Mouse (Mus musculus) liver, embryonic 11.5 days (tissue): Measurements from ENCODE around the gene Nudt11. TPM values are rescaled to one million over a fixed set of nuclear protein-coding genes. Genes with fewer than 3 reads are reported as not detected.
A peak's percentile ranks its signal among the peaks of the same experiment; 100 is the strongest.
"Not testable (repeated sequence)": the region's sequence is repeated elsewhere in the genome, so short reads cannot be mapped to it uniquely, and the experiment has no call there.

Experiments used
- ATAC-seq: fragments of 200-750 bp; cut with Nextera tagmentation; replicated peaks from 2 replicates; pipeline ENCODE4 v1.8.0; 2017; ENCODE audit warnings: moderate number of reproducible peaks, mild to moderate bottlenecking, moderate TSS enrichment, moderate library complexity; ENCODE audit not compliant: low FRiP score
- DNase-seq: peaks from one replicate; pipeline ENCODE4 v3.0.0-alpha.2; 2017; ENCODE audit warnings: low spot score
- H3K27ac ChIP-seq: fragments of 300-500 bp; sonication (generic); 2 replicates; pipeline ENCODE4 v1.5.1; 2014; ENCODE audit warnings: mild to moderate bottlenecking, low read depth, low read length, control low read depth
- H3K27me3 ChIP-seq: fragments of 300-500 bp; sonication (generic); replicated peaks from 2 replicates; pipeline ENCODE4 v1.6.1; 2014; ENCODE audit warnings: low read length, mixed read lengths; ENCODE audit not compliant: control insufficient read depth, insufficient read depth
- H3K36me3 ChIP-seq: fragments of 300-500 bp; sonication (generic); 2 replicates; pipeline ENCODE4 v1.6.1; 2014; ENCODE audit warnings: mild to moderate bottlenecking, low read length, moderate library complexity, mixed read lengths; ENCODE audit not compliant: control insufficient read depth, insufficient read depth
- H3K4me1 ChIP-seq: fragments of 300-500 bp; sonication (generic); replicated peaks from 2 replicates; pipeline ENCODE4 v1.6.1; 2014; ENCODE audit warnings: low read length, mixed read lengths; ENCODE audit not compliant: control insufficient read depth, insufficient read depth
- H3K4me2 ChIP-seq: fragments of 300-500 bp; sonication (generic); 2 replicates; pipeline ENCODE4 v1.6.1; 2014; ENCODE audit warnings: mild to moderate bottlenecking, control low read depth, moderate library complexity
- H3K4me3 ChIP-seq: fragments of 300-500 bp; sonication (generic); 2 replicates; pipeline ENCODE4 v1.5.1; 2014; ENCODE audit warnings: low read depth, low read length, control low read depth
- H3K9ac ChIP-seq: fragments of 300-500 bp; sonication (generic); 2 replicates; pipeline ENCODE4 v1.6.1; 2014; ENCODE audit warnings: low read depth, low read length, control low read depth
- H3K9me3 ChIP-seq: fragments of 300-500 bp; sonication (generic); 2 replicates; pipeline ENCODE4 v1.6.1; 2016; ENCODE audit warnings: low read length, inconsistent platforms, mixed read lengths; ENCODE audit not compliant: control insufficient read depth
- WGBS: fragments of 180-500 bp; shearing (Covaris S2); extraction: QIAGEN DNeasy Blood & Tissue Kit; methylation state at CpG from one replicate; pipeline ENCODE4 v1.1.7; 2014; 5-methylcytosine and 5-hydroxymethylcytosine counted together
- polyA plus RNA-seq: library from polyadenylated mRNA; unstranded; fragments of >200 nt; fragmentation: Nextera tagmentation; extraction: Ambion mirVana; gene quantifications from 2 replicates; pipeline ENCODE4 v1.2.1, GENCODE M21; 2014

The Nudt11 gene
- polyA plus RNA-seq, result 1.5 and 1.9 TPM in 2 replicates

DNA sequence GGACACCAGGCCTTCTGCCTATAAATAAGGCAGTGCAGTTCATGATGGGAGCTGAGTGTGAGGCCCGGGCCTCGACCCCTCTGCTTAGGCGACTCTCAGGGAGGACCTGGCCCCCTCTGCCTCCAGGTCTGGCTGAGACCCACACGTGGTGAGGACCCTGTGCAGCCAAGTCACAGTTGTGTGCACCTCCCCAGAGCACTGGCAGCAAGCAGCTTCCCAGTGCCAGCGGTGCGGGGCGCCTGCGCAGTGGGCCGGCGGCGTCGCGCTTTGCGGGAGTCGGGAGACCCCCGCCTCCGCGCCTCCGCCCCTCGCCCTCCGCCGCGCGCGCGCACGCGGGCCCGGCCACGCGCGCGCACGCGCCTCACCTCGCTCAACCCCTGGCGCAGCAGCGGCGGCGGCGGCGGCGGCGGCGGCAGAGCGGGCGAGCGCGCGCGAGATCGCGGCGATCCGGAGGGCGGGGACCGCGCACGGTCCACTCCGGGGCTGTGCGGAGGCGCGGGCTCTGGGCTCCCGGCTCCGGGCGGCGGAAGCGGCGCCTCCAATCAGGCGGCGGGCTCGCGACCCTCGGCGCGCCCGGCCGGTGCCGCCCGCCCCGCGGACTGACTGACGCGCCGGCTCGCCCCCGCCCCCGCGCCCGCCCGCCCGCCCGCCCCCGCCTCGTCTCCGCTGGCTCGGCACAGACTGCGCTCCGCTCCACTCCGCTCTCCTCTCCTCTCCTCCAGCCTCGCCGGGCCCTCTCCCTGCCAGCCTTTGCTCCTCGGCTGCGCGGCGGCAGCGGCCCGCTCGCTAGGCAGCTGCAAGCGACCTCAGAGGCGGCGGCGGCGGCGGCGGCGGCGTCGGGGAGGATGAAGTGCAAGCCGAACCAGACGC lies at the start of gene Nudt11:
Nudt11 (plus strand) TSS at position 388 of the 870 bp plus-strand sequence.
- H3K4me1 ChIP-seq, H3K9me3 ChIP-seq, H3K36me3 ChIP-seq, H3K27ac ChIP-seq, H3K9ac ChIP-seq, DNase-seq, H3K4me3 ChIP-seq, H3K27me3 ChIP-seq, H3K4me2 ChIP-seq: not testable (repeated sequence)
- peak; percentile 67 for ATAC-seq
- WGBS, result no CpG with 5 or more reads among the region's 121 CpGs

DNA sequence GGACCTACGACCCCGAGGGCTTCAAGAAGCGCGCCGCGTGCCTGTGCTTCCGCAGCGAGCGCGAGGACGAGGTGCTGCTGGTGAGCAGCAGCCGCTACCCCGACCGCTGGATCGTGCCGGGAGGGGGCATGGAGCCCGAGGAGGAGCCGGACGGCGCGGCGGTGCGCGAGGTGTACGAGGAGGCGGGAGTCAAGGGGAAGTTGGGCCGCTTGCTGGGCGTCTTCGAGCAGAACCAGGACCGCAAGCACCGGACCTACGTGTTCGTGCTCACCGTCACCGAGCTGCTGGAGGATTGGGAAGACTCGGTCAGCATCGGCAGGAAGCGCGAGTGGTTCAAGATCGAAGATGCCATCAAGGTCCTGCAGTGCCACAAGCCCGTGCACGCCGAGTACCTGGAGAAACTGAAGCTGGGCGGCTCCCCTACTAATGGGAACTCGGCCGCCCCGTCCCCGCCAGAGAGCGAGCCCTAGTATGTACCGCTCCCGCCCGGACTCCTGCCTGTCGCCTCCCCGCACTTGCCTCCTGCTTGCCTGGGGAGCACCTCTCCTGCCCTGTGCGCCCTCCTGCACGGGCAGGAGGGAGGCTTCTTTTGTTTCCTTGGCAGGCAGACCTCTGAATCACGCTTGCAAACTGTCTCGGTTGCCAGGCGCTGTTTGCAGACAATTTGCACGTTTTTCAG lies 822 bp downstream of the Nudt11 start:
- H3K27ac ChIP-seq, H3K27me3 ChIP-seq, H3K9me3 ChIP-seq, H3K4me1 ChIP-seq, DNase-seq, H3K9ac ChIP-seq, H3K4me3 ChIP-seq, H3K36me3 ChIP-seq: not testable (repeated sequence)
- peak; percentile 47; the same call in 1 of the 2 replicates for ATAC-seq
- WGBS, result 13% methylated on average over 9 of the region's 60 CpGs
- H3K4me2 ChIP-seq, result peak overlapping the region; percentile 42; the same call in 1 of the 2 replicates

DNA sequence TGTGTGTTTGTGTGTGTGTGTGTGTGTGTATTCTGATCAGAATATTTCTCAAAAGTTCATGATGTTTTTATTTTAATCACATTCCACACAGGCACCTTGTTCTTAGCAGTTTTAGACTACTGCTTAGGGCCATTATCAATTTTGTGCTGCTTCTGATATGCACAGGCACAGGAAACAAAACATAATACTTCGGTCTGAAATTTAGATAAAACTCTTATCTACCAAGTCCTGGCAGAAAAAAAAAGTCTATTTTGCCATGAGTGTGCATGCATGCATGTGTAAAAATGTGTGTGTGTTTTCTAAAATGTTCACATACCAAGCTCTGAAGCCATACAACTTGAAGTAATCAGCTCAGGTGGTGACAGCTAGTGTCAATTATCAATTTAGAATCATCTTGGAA lies 14.3 kb downstream of the Nudt11 start:
- no peak overlapping the region for H3K4me3 ChIP-seq

DNA sequence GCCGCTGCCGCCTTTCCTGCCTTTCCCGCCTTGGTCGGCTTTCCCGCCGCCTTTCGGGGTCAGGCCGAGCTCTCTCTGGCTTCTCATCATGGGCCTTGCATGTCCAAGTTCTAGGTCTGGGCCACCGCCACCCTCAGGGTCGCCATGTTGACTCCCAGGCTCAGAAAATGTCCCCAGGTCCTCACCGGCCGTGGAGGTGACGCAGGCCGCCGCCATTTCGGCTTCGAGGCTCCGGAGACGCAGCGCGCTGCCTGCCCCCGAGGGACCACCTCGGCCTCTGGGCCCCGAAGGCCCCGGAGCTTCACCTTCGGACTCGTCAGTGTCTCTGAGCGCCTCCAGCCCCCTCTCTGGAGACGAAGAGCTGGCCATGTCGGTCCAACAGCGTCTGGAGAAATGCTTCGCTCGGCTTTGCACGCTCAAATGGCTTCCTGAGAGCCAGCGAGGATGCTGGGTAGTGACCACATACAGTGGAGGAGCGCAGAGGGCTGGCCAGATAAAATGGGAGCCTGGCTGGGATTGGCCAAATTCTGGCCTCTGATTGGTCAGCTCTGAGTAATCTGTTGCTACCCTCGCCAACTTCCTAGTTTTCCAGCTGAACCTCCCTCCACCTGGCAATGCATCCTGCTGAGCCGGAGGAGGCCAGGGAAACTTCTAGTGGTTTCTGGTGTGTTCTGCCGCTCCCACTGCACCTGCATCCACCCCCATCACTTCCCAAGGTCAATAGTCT lies 35.9 kb downstream of the Nudt11 start, which contains the start of gene AU022751:
AU022751 (minus strand) TSS at position 466 of the 727 bp plus-strand sequence.
- H3K9me3 ChIP-seq, result no peaks in the 10 kb centered on the region; the same call in 1 of the 2 replicates
- H3K4me3 ChIP-seq, result no peak within 1 kb of the TSS
- DNase-seq (no peak), ATAC-seq (no peak)
- H3K4me1 ChIP-seq, result no peaks in the 10 kb centered on the region
- no peaks in the 10 kb centered on the region for H3K36me3 ChIP-seq
- H3K27ac ChIP-seq, result no peak within 1 kb of the TSS
- H3K9ac ChIP-seq, result no peak within 1 kb of the TSS
- H3K27me3 ChIP-seq, result no peaks in the 10 kb centered on the region
- no peak within 1 kb of the TSS for H3K4me2 ChIP-seq
- 84% methylated on average over 39 of the region's 39 CpGs for WGBS

More for the DNA sequence above, 14.3 kb downstream of the Nudt11 start:
- Histone ChIP-seq H3K9me3 (no peaks in the 10 kb centered on the region), H3K36me3 (no peaks in the 10 kb centered on the region), H3K4me1 (no peaks in the 10 kb centered on the region), H3K27ac (no peak overlapping the region), H3K4me2 (no peak overlapping the region), H3K9ac (no peak overlapping the region), H3K27me3 (no peaks in the 10 kb centered on the region)
- ATAC-seq (peak; percentile 36; the same call in 1 of the 2 replicates), DNase-seq (no peak)
- 55% methylated on average over 1 of the region's 1 CpGs for WGBS

DNA sequence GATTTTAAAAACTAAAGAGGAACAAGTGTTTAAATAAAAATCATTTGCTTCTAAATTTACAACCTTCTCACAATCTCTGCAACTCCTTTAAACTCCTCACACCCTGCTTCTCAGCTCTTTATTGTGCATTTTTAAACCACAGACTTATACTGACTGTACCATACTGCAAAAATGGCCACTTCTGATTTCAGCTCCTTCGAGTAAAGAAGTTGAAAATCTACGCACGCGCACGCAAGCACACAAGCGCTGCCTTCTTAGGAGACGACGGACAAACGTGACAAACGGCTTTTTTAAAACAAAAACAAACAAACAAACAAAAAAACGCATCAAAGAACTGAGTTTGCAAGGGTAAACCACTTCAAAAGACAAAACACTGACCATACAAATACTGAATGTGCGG lies 44.3 kb downstream of the Nudt11 start:
- Histone ChIP-seq H3K4me3 (no peak overlapping the region), H3K4me2 (no peak overlapping the region)
- ATAC-seq, result no peak

DNA sequence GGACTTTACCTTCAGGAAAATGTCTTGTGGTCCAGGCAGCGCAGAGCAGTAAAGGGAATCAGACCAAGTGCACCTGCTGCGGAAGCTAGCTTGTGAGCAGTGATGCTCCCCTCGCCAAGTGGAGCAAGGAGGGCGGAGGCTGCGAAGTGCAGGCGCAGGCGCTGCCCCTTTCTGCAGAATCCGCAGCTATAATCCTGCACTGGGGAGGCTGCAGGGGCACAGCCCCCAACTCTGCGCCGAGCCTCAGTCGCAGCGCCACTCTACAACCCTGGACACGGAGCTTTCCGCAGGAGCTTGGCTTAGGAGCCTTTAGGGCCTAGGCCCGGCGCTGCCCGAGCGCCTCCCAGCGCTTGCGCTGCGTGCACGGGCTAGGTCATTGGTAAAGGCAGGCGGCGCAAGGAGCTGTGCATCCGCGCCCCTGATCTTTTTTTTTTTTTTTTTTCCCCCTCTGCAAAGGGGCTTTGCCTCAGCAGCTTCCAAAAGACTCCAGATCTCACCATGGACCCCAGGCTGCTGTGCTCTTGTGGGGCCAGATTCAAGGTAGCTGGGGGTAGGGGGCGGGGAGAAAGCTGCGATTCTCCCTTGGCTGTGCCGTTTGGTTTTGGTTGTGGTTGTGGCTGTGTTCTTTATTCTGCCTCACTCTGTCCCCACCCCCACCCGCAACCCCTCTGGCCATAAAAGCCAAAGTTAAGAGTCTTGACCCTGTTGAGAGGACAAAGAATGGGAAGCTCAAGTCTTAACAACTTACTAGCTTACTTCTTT lies 44.9 kb downstream of the Nudt11 start:
- ATAC-seq (no peak), DNase-seq (no peak)
- H3K9ac ChIP-seq, result no peak overlapping the region
- no peak overlapping the region for H3K27ac ChIP-seq
- H3K4me2 ChIP-seq, result peak overlapping the region; percentile 52
- no peaks in the 10 kb centered on the region for H3K4me1 ChIP-seq
- no peaks in the 10 kb centered on the region for H3K9me3 ChIP-seq
- H3K36me3 ChIP-seq, result no peaks in the 10 kb centered on the region
- 11% methylated on average over 26 of the region's 30 CpGs for WGBS
- H3K4me3 ChIP-seq, result no peak overlapping the region
- H3K27me3 ChIP-seq, result peaks cover 8% of the 10 kb centered on the region; the same call in 1 of the 2 replicates

More for the DNA sequence above, 44.3 kb downstream of the Nudt11 start:
- no peak for DNase-seq
- Histone ChIP-seq H3K27me3 (peaks cover 8% of the 10 kb centered on the region; the same call in 1 of the 2 replicates), H3K9ac (no peak overlapping the region), H3K27ac (no peak overlapping the region), H3K9me3 (no peaks in the 10 kb centered on the region), H3K36me3 (no peaks in the 10 kb centered on the region), H3K4me1 (no peaks in the 10 kb centered on the region)
- 31% methylated on average over 12 of the region's 12 CpGs for WGBS
